Mouse (Mus musculus) embryonic fibroblast, embryonic 13.5 days (primary cell): ENCODE results near the gene Mybpc1. TPM values are rescaled to one million over a fixed set of nuclear protein-coding genes. Genes with fewer than 3 reads are reported as not detected.

Experiments
- H3K27ac ChIP-seq: 2 replicates; pipeline ENCODE4 v1.5.1; 2012; ENCODE audit warnings: low read length, control low read depth, inconsistent platforms; ENCODE audit not compliant: insufficient read depth
- H3K4me1 ChIP-seq: 2 replicates; pipeline ENCODE4 v1.6.1; 2011; ENCODE audit warnings: low read length; ENCODE audit not compliant: control insufficient read depth, insufficient read depth
- H3K4me3 ChIP-seq: 2 replicates; pipeline ENCODE4 v1.5.1; 2011; ENCODE audit warnings: mild to moderate bottlenecking, control low read depth, low read length; ENCODE audit not compliant: insufficient read depth
- CTCF ChIP-seq: IDR thresholded peaks from 2 replicates; pipeline ENCODE4 v1.5.1; 2011; ENCODE audit warnings: mild to moderate bottlenecking, control low read depth, low read length, moderate library complexity, borderline replicate concordance; ENCODE audit not compliant: insufficient read depth
- POLR2A ChIP-seq: IDR thresholded peaks from 2 replicates; pipeline ENCODE4 v1.6.1; 2011; ENCODE audit warnings: low read depth, mild to moderate bottlenecking, control low read depth, low read length, moderate library complexity
- polyA plus RNA-seq: library from polyadenylated mRNA; stranded (reverse); fragments of >200 nt; gene quantifications from 2 replicates; pipeline ENCODE4 v1.2.4, GENCODE M21; 2011; ENCODE audit warnings: low read depth; ENCODE audit not compliant: missing spikeins, insufficient read length

Mybpc1 gene
- polyA plus RNA-seq, 1 experiment: not detected

DNA sequence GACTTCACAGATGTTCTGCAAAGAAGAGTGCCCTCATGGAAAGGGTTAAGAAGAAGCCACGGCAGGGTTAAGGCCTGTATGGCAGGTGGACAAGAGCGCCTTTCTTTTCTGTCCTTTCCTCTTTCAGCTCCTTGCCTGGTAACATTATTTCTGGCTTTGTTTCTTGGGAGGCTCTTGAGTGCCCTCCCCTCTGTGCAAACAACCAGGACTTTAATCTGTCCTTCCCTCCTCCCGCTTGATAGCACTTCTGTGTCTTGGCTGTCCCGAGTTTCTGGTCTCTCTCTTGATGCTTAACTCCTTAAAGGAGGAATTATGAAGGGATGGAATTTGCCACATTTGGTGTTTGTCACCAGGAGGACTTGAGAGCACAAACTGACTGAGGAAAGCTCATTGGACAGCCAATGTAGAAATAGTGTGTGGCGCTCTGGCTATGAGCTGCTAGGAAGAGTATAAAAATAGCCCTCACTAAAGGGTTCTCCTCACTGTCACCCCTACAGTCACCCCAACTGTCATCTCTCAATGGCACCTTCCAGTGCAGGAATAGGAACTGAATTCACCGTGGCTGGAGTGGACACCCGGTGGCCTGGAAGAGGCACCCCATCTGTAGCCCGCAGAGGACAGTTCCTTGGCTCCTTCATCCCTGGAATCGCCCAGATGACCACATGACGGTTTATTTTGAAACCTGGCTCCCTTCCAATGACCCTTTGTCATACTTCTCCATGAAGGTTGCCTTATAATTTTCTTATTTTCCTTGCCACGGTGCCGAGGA, 94.3 kb downstream of the Mybpc1 start:
- H3K27ac ChIP-seq: no peak overlapping the region
- H3K4me1 ChIP-seq: no peaks in the 10 kb centered on the region; the same call in 1 of the 2 replicates
- H3K4me3 ChIP-seq: no peak overlapping the region
- no peak for TF ChIP-seq CTCF
- no peak for TF ChIP-seq POLR2A

DNA sequence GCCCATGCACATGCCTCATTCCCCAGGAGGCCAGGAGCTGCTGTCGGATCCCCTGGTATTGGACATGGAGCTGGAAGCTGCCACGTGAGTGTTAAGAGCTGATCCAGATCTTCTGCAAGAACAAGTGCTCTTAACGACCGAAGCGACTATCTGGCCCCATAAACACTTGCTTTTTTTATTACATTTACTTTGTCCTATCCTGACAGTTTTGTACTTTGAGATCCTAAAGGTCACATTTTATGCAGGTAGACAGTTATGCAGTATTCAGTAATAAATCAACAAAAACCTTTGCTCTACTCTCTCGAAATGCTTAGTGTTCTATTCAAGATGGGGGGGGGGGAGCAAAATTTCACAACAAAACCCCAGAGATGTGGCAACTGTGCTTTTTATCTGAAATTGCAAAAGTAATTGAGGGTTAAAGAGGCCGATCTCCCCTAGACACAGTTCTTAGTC, 97.2 kb downstream of the Mybpc1 start:
- H3K4me1 ChIP-seq: no peaks in the 10 kb centered on the region; the same call in 1 of the 2 replicates
- no peak overlapping the region for H3K27ac ChIP-seq
- no peak overlapping the region for H3K4me3 ChIP-seq
- no peak for TF ChIP-seq POLR2A
- TF ChIP-seq CTCF: no peak

DNA sequence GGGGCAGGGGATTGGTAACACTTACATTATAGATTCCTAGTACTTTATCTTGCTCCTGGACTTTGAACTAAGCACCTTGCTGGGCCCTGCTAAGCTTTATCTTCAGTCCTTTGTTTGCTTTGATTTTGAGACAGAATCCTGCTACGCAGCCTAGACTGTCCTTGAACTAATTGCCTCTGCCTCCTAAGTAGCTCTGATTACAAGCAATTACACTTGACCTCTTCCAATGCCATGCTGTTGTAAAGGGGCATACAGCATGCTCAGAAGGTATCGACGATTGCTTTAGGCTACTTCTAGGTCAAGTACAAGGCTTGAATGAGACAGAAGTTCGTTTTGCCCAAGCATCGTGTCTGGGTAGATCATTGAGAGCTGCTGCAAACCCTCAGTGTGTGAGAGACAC, 99.7 kb downstream of the Mybpc1 start:
- Histone ChIP-seq H3K27ac (no peak overlapping the region), H3K4me1 (no peaks in the 10 kb centered on the region; the same call in 1 of the 2 replicates), H3K4me3 (no peak overlapping the region)
- no peak for TF ChIP-seq CTCF

GRCm38 (mm10) chr10:88504481-88504880, 100.5 kb downstream of the Mybpc1 start:
- TF ChIP-seq POLR2A (no peak), CTCF (no peak)
- Histone ChIP-seq H3K4me1 (no peaks in the 10 kb centered on the region; the same call in 1 of the 2 replicates), H3K4me3 (no peak overlapping the region), H3K27ac (no peak overlapping the region; the same call in 1 of the 2 replicates)

- TF ChIP-seq POLR2A (peak; percentile 64), CTCF (no peak)
Observed at GRCm38 (mm10) chr10:88503421-88504314, 101.3 kb downstream of the Mybpc1 start, which contains the start of gene Chpt1. Gene Chpt1, minus strand, starts transcription at chr10:88504073.

GRCm38 (mm10) chr10:88502919-88503318, 102.0 kb downstream of the Mybpc1 start:
- Histone ChIP-seq H3K27ac (no peak overlapping the region), H3K4me1 (no peaks in the 10 kb centered on the region; the same call in 1 of the 2 replicates), H3K4me3 (peak overlapping the region; percentile 81)
- TF ChIP-seq CTCF: no peak
- no peak for TF ChIP-seq POLR2A

More at GRCm38 (mm10) chr10:88503421-88504314, 101.3 kb downstream of the Mybpc1 start, which contains the start of gene Chpt1:
- H3K4me3 ChIP-seq: peak within 1 kb of the TSS; percentile 81
- no peak within 1 kb of the TSS; the same call in 1 of the 2 replicates for H3K27ac ChIP-seq
- H3K4me1 ChIP-seq: no peaks in the 10 kb centered on the region; the same call in 1 of the 2 replicates

- Histone ChIP-seq H3K4me3 (no peak overlapping the region), H3K27ac (no peak overlapping the region), H3K4me1 (no peaks in the 10 kb centered on the region; the same call in 1 of the 2 replicates)
- TF ChIP-seq POLR2A (no peak), CTCF (no peak)
Observed at GRCm38 (mm10) chr10:88501886-88502765, 102.8 kb downstream of the Mybpc1 start.

GRCm38 (mm10) chr10:88501370-88501769, 103.6 kb downstream of the Mybpc1 start:
- H3K4me1 ChIP-seq: no peaks in the 10 kb centered on the region; the same call in 1 of the 2 replicates
- H3K27ac ChIP-seq: no peak overlapping the region
- H3K4me3 ChIP-seq: no peak overlapping the region
- TF ChIP-seq POLR2A (no peak), CTCF (no peak)

DNA sequence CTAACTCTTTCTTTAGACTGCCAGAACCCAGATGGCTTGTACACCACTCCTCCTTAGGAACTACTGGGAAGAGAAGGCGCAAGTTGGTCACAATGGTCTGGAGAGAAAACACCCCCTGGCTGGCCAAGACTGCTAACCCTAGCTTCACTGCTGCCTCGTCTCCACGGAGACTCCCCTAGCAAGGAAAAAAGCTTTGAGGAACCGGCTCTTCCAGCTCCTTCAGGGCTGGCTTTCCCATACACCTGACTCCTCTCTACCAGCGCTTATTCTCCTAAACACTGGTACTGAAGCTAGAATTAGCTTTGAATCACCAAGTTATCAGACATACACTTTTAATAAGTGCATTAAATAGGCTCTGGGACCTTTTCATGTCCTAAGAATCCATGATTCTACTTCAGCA, 105.0 kb downstream of the Mybpc1 start:
- H3K27ac ChIP-seq: no peak overlapping the region
- H3K4me3 ChIP-seq: no peak overlapping the region
- no peaks in the 10 kb centered on the region; the same call in 1 of the 2 replicates for H3K4me1 ChIP-seq
- no peak for TF ChIP-seq CTCF
- TF ChIP-seq POLR2A: no peak
